Mouse (Mus musculus) spleen, postnatal 4 days (tissue): ENCODE data around the gene Cfap161.

Source experiments
- DNase-seq, 2 experiments: peaks; one replicate each; pipeline ENCODE4 v3.0.0; 2022; ENCODE audit warnings: low spot score in 2 of 2

Gene Cfap161

GRCm38 (mm10) chr7:83739680-83740310, 54.9 kb downstream of the Cfap161 start:
- no peak for DNase-seq

DNA sequence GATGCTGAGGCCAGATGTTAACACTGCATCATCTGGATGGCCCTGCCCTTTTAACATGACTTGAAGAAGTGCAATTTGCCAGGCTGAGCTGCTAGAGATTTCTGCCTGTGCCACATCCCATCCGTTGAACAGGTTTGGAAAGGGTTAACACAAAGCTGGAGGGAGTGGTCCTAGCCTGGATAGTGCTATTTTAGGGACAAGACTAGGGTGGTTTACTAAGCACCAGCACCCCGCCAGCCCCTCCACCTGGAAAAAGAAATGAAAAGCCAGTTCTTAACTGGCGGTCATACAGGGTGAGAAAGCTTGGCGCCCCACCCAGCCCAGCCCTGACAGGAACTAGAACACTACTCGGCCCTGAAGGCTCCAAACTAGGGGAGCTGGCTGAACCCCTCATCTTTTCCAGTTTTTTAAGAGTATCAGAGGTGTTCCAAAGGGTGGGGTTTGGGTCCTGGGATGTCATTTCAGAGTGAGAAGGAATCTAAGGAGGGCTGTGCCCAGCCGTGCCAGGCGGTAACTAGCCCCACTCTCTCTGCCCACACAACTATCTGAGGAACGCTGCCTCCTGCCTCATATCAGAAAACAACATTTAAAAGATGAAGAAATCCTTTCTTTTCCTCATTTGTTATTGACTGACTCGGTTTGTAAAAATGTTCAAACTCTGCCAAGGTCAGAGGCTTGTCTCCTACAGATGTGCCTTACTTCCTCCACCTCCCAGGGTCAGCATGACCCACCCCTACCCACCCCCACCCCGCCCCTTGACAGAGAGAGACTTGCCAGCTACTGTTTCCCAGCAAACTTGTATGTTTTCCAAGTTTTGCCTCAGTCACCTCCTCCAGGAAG, 55.8 kb downstream of the Cfap161 start:
- no peak for DNase-seq

- DNase-seq, result no peak
Observed at GRCm38 (mm10) chr7:83737914-83738490, 56.7 kb downstream of the Cfap161 start.

GRCm38 (mm10) chr7:83736341-83737115, 58.2 kb downstream of the Cfap161 start:
- DNase-seq, result no peak

GRCm38 (mm10) chr7:83735108-83735781, 59.4 kb downstream of the Cfap161 start:
- no peak for DNase-seq

DNA sequence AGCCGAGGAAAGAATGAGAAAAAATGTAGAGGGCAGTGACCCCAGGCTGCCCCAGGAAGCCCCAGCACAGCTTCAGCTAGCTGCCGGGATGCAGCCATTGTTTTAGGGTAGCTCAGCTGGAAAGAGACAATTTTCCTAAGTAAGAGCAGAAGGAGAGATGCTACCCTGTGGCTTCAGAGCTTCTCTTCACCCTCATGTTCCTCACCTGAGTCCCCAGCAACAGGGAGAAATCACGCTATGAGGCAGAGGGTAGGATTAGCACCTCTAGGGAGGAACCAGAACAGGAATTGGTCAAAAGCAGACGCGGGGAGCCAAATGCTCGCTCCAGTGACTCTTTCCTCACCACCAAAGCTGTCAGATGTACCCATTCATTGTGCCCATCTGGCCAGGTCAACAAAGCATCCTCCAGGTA, 60.0 kb downstream of the Cfap161 start:
- DNase-seq, result no peak

- DNase-seq, result no peak
Observed at GRCm38 (mm10) chr7:83734246-83734645, 60.4 kb downstream of the Cfap161 start.

DNA sequence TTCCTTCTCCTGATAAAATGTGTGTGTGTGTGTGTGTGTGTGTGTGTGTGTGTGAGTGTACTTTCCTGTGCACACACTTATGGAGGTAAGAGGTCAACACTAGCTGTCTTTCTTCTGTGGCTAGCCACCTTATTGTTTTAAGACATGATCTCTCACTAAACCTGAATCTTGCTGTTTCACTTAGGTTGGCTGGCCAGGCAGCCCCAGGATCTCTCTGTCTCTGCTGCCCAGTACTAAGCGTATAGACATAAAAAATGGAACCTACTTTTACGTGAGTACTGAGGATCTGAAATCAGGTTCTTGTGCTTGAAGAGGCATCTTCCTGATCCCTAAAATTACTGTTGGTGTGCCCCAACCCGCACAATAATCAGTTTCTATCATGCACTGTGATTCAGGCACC, 61.9 kb downstream of the Cfap161 start:
- DNase-seq, result no peak

DNA sequence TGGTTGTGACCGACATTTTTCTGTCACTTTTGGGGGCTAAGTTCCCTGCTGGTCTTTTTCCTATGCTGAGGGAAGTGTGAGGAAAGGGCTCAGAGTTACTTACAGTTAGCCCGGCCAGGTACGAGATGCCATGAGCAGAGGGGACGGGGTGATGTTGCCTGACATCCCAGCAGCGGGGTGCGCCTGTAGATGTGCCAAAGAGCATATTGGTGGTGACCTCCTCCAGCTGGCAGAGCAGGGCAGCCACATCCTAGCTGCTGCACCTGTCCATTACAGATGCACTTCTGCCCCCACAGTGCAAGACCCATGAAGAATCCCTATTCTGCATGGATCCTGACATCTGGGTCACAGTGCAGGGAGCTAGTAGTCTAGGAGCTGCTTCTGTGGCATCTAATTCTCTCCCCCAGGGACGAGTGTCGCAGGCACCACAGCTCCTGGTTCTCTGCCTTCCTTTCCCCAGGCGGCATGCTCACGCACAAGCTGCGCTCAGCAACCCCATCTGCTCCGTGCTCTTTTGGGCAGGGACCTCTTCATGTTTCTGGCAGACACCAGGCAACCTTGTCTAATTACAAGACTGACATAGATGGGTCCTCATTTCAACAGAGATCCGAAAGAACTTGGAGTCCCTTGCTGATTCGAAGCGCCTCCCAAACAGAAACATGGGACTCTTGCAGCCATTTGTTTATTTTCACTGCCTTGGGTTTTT, 62.6 kb downstream of the Cfap161 start:
- no peak for DNase-seq

- no peak for DNase-seq
Observed at GRCm38 (mm10) chr7:83731297-83731696, 63.4 kb downstream of the Cfap161 start.

GRCm38 (mm10) chr7:83726936-83727632, 67.6 kb downstream of the Cfap161 start:
- no peak for DNase-seq

DNA sequence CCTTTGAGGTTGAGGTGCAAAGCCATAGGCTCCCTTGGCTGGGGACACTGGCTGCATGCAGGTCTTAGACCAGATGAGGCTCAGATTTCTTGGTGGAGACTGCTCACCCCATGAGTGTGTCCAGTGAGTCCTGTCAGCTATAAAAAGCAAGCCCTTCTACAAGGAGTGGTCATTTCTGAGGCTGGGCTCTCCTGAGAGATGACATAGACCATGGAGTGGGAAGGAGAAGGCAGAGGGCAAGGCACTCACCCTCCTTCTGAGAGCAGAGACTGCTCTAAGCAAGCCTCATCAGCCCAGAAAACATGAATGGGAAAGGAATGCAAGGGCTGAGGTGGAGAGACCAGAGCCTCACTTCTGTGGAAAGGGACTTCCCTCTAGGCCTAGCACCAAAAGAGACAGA, 68.9 kb downstream of the Cfap161 start:
- DNase-seq, result no peak

DNA sequence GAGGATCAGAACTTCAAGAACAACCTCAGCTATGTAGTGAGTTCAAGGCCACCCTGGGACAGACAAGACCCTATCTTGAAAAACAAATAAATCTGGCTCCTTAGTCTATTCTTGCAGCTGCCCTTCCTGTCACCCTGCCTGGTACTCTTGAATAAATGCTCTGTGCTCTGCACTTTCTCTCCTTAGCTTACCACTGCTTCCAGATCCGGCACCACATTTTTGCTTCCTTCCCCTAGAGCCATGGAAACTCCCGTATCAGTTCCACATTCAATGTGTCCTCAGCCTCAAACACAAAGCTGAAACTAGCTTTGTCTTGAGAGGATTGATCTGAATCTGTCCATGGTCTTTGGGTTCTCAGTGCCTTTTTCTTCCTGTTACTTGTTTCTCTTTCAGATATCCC, 70.1 kb downstream of the Cfap161 start:
- DNase-seq, result no peak
